Mouse (Mus musculus): ENCODE results near the gene Kat6b. TPM values are rescaled to one million over a fixed set of nuclear protein-coding genes. Genes with fewer than 3 reads are reported as not detected.
"Not testable (repeated sequence)": the region's sequence is repeated elsewhere in the genome, so short reads cannot be mapped to it uniquely, and the experiment has no call there.

The Kat6b gene
- polyA plus RNA-seq, 1 experiment from 2014 or later = 22.0 TPM

- peak; percentile 84 for ATAC-seq (ENCODE audit: low FRiP score, low TSS enrichment)
- peaks cover 30% of the 10 kb centered on the region for H3K36me3 ChIP-seq (ENCODE audit: control insufficient read depth, insufficient read depth, low read length)
- H3K4me2 ChIP-seq (replicated peaks; ENCODE audit: low read depth, low read length) = no peak overlapping the region
- H3K9me3 ChIP-seq (ENCODE audit: control insufficient read depth, low read length) = no peaks in the 10 kb centered on the region
- no peak overlapping the region for H3K4me3 ChIP-seq (ENCODE audit: low read length)
- WGBS = 13% methylated on average over 5 of the region's 5 CpGs
- H3K9ac ChIP-seq (ENCODE audit: low read depth, low read length) = no peak overlapping the region
- H3K4me1 ChIP-seq (ENCODE audit: control insufficient read depth, insufficient read depth, low read length) = no peaks in the 10 kb centered on the region; the same call in 1 of the 2 replicates
- no peak overlapping the region for H3K27ac ChIP-seq (ENCODE audit: low read depth, low read length)
- no peaks in the 10 kb centered on the region for H3K27me3 ChIP-seq (ENCODE audit: control insufficient read depth, insufficient read depth, low read length)
Observed at GRCm38 (mm10) chr14:21659652-21660051, 178.4 kb downstream of the Kat6b start.

- H3K4me2 ChIP-seq (replicated peaks; ENCODE audit: low read depth, low read length) = no peak overlapping the region
- H3K27me3 ChIP-seq (ENCODE audit: control insufficient read depth, insufficient read depth, low read length) = no peaks in the 10 kb centered on the region
- H3K9me3 ChIP-seq (ENCODE audit: control insufficient read depth, low read length) = no peaks in the 10 kb centered on the region
- no peak overlapping the region for H3K4me3 ChIP-seq (ENCODE audit: low read length)
- WGBS = 81% methylated on average over 8 of the region's 8 CpGs
- ATAC-seq (ENCODE audit: low FRiP score, low TSS enrichment) = no peak
- H3K27ac ChIP-seq (ENCODE audit: low read depth, low read length) = no peak overlapping the region
- H3K36me3 ChIP-seq (ENCODE audit: control insufficient read depth, insufficient read depth, low read length) = peaks cover 44% of the 10 kb centered on the region
- no peaks in the 10 kb centered on the region for H3K4me1 ChIP-seq (ENCODE audit: control insufficient read depth, insufficient read depth, low read length)
- no peak overlapping the region for H3K9ac ChIP-seq (ENCODE audit: low read depth, low read length)
Observed at GRCm38 (mm10) chr14:21662465-21663142, 181.4 kb downstream of the Kat6b start.

- WGBS = 78% methylated on average over 11 of the region's 11 CpGs
- H3K27me3 ChIP-seq (ENCODE audit: control insufficient read depth, insufficient read depth, low read length) = no peaks in the 10 kb centered on the region
- H3K27ac ChIP-seq (ENCODE audit: low read depth, low read length) = no peak overlapping the region
- H3K36me3 ChIP-seq (ENCODE audit: control insufficient read depth, insufficient read depth, low read length) = peaks cover 43% of the 10 kb centered on the region
- no peak for ATAC-seq (ENCODE audit: low FRiP score, low TSS enrichment)
- no peak overlapping the region for H3K4me2 ChIP-seq (replicated peaks; ENCODE audit: low read depth, low read length)
- H3K9me3 ChIP-seq (ENCODE audit: control insufficient read depth, low read length) = no peaks in the 10 kb centered on the region
- H3K9ac ChIP-seq (ENCODE audit: low read depth, low read length) = no peak overlapping the region
- H3K4me1 ChIP-seq (ENCODE audit: control insufficient read depth, insufficient read depth, low read length) = 0 out of 2 replicates have a peak, but pooled peaks cover 3% of the 10 kb centered on the region
- no peak overlapping the region for H3K4me3 ChIP-seq (ENCODE audit: low read length)
Observed at GRCm38 (mm10) chr14:21669218-21669617, 188.0 kb downstream of the Kat6b start.

- 63% methylated on average over 11 of the region's 11 CpGs for WGBS
- no peak overlapping the region for H3K4me3 ChIP-seq (ENCODE audit: low read length)
- 0 out of 2 replicates have a peak, but pooled peaks cover 3% of the 10 kb centered on the region for H3K4me1 ChIP-seq (ENCODE audit: control insufficient read depth, insufficient read depth, low read length)
- no peaks in the 10 kb centered on the region for H3K9me3 ChIP-seq (ENCODE audit: control insufficient read depth, low read length)
- peaks cover 37% of the 10 kb centered on the region for H3K36me3 ChIP-seq (ENCODE audit: control insufficient read depth, insufficient read depth, low read length)
- H3K27me3 ChIP-seq (ENCODE audit: control insufficient read depth, insufficient read depth, low read length) = no peaks in the 10 kb centered on the region
- H3K9ac ChIP-seq (ENCODE audit: low read depth, low read length) = no peak overlapping the region
- peak; percentile 79 for ATAC-seq (ENCODE audit: low FRiP score, low TSS enrichment)
- H3K27ac ChIP-seq (ENCODE audit: low read depth, low read length) = no peak overlapping the region
- no peak overlapping the region for H3K4me2 ChIP-seq (replicated peaks; ENCODE audit: low read depth, low read length)
Observed at GRCm38 (mm10) chr14:21669633-21670421, 188.6 kb downstream of the Kat6b start.

- not testable (repeated sequence) for H3K27me3 ChIP-seq (ENCODE audit: control insufficient read depth, insufficient read depth, low read length); H3K4me1 ChIP-seq (ENCODE audit: control insufficient read depth, insufficient read depth, low read length); H3K4me3 ChIP-seq (ENCODE audit: low read length); H3K9ac ChIP-seq (ENCODE audit: low read depth, low read length); H3K27ac ChIP-seq (ENCODE audit: low read depth, low read length); H3K9me3 ChIP-seq (ENCODE audit: control insufficient read depth, low read length); H3K4me2 ChIP-seq (replicated peaks; ENCODE audit: low read depth, low read length); ATAC-seq (ENCODE audit: low FRiP score, low TSS enrichment)
- peaks cover 33% of the 10 kb centered on the region for H3K36me3 ChIP-seq (ENCODE audit: control insufficient read depth, insufficient read depth, low read length)
- WGBS = 92% methylated on average over 15 of the region's 15 CpGs
Observed at GRCm38 (mm10) chr14:21670422-21671006, 189.3 kb downstream of the Kat6b start.

- Histone ChIP-seq H3K27ac (ENCODE audit: low read depth, low read length) (no peak overlapping the region), H3K4me3 (ENCODE audit: low read length) (no peak overlapping the region), H3K4me2 (replicated peaks; ENCODE audit: low read depth, low read length) (no peak overlapping the region), H3K36me3 (ENCODE audit: control insufficient read depth, insufficient read depth, low read length) (peaks cover 24% of the 10 kb centered on the region), H3K27me3 (ENCODE audit: control insufficient read depth, insufficient read depth, low read length) (no peaks in the 10 kb centered on the region), H3K9ac (ENCODE audit: low read depth, low read length) (no peak overlapping the region), H3K9me3 (ENCODE audit: control insufficient read depth, low read length) (no peaks in the 10 kb centered on the region), H3K4me1 (ENCODE audit: control insufficient read depth, insufficient read depth, low read length) (0 out of 2 replicates have a peak, but pooled peaks cover 3% of the 10 kb centered on the region)
- WGBS = 28% methylated on average over 4 of the region's 4 CpGs
- no peak for ATAC-seq (ENCODE audit: low FRiP score, low TSS enrichment)
Observed at GRCm38 (mm10) chr14:21673100-21673499, 191.9 kb downstream of the Kat6b start.

GRCm38 (mm10) chr14:21674471-21674870 is 193.2 kb downstream of the Kat6b start:
- 30% methylated on average over 5 of the region's 5 CpGs for WGBS
- H3K4me2 ChIP-seq (replicated peaks; ENCODE audit: low read depth, low read length) = no peak overlapping the region
- H3K36me3 ChIP-seq (ENCODE audit: control insufficient read depth, insufficient read depth, low read length) = peaks cover 13% of the 10 kb centered on the region
- no peak for ATAC-seq (ENCODE audit: low FRiP score, low TSS enrichment)
- no peaks in the 10 kb centered on the region for H3K9me3 ChIP-seq (ENCODE audit: control insufficient read depth, low read length)
- H3K27me3 ChIP-seq (ENCODE audit: control insufficient read depth, insufficient read depth, low read length) = no peaks in the 10 kb centered on the region
- no peak overlapping the region for H3K4me3 ChIP-seq (ENCODE audit: low read length)
- peaks cover 4% of the 10 kb centered on the region for H3K4me1 ChIP-seq (ENCODE audit: control insufficient read depth, insufficient read depth, low read length)
- H3K27ac ChIP-seq (ENCODE audit: low read depth, low read length) = no peak overlapping the region
- no peak overlapping the region for H3K9ac ChIP-seq (ENCODE audit: low read depth, low read length)

- WGBS = 77% methylated on average over 2 of the region's 2 CpGs
- Histone ChIP-seq H3K9ac (ENCODE audit: low read depth, low read length) (no peak overlapping the region), H3K9me3 (ENCODE audit: control insufficient read depth, low read length) (no peaks in the 10 kb centered on the region), H3K27me3 (ENCODE audit: control insufficient read depth, insufficient read depth, low read length) (no peaks in the 10 kb centered on the region), H3K27ac (ENCODE audit: low read depth, low read length) (no peak overlapping the region), H3K4me3 (ENCODE audit: low read length) (no peak overlapping the region), H3K4me2 (replicated peaks; ENCODE audit: low read depth, low read length) (no peak overlapping the region), H3K4me1 (ENCODE audit: control insufficient read depth, insufficient read depth, low read length) (peaks cover 13% of the 10 kb centered on the region), H3K36me3 (ENCODE audit: control insufficient read depth, insufficient read depth, low read length) (no peaks in the 10 kb centered on the region; the same call in 1 of the 2 replicates)
- ATAC-seq (ENCODE audit: low FRiP score, low TSS enrichment) = no peak
Observed at GRCm38 (mm10) chr14:21676223-21676622, 195.0 kb downstream of the Kat6b start.

Measured in kidney, embryonic 14.5 days (tissue).